ENCODE assay signal across 13 mouse cellular contexts in genomic region chr11:48250678-48251317, GRCm38 (mm10).
DNase-seq lines count a peak whose midpoint lies in the region; ATAC-seq and TF ChIP-seq lines count a peak whose summit lies in the region.
"Had no signal": no experiment of that assay in that cellular context is flagged by ENCODE, and none has a peak within 500 bp of the region (broad histone marks: within the 10 kb centered on the region; RNA-seq: fewer than 3 reads in every experiment).

No protein-coding gene starts in this region.

- no peak overlapping the region for H3K9ac ChIP-seq in heart, embryonic 12.5 days
- H3K9ac ChIP-seq in forebrain, embryonic 14.5 days (ENCODE audit: low read length) = no peak overlapping the region
- no peak overlapping the region for H3K9ac ChIP-seq in midbrain, embryonic 12.5 days (replicated peaks)
- no peak overlapping the region for H3K9ac ChIP-seq in kidney, embryonic 16.5 days (replicated peaks; ENCODE audit: low read length)
- H3K9ac ChIP-seq: lung, embryonic 14.5 days had no signal

- WGBS in heart, embryonic 12.5 days = 75% methylated on average over 4 of the region's 4 CpGs
- 30% methylated on average over 4 of the region's 4 CpGs for WGBS in forebrain, embryonic 14.5 days
- WGBS in midbrain, embryonic 12.5 days = 41% methylated on average over 4 of the region's 4 CpGs
- whole genome bisulfite sequencing in kidney, embryonic 16.5 days = 79% methylated on average over 4 of the region's 4 CpGs

- no peaks in the 10 kb centered on the region for H3K9me3 ChIP-seq in heart, embryonic 12.5 days (replicated peaks)
- no peaks in the 10 kb centered on the region for H3K9me3 ChIP-seq in forebrain, embryonic 14.5 days (replicated peaks; ENCODE audit: control insufficient read depth, low read length)
- H3K9me3 ChIP-seq in midbrain, embryonic 12.5 days = no peaks in the 10 kb centered on the region
- no peaks in the 10 kb centered on the region for H3K9me3 ChIP-seq in kidney, embryonic 16.5 days (ENCODE audit: low read length)

- no peak overlapping the region for H3K27ac ChIP-seq in heart, embryonic 12.5 days (ENCODE audit: poor library complexity, severe bottlenecking)
- no peak overlapping the region for H3K27ac ChIP-seq in forebrain, embryonic 14.5 days (ENCODE audit: low read depth, low read length)
- no peak overlapping the region for H3K27ac ChIP-seq in midbrain, embryonic 12.5 days (replicated peaks)
- no peak overlapping the region for H3K27ac ChIP-seq in kidney, embryonic 16.5 days (ENCODE audit: low read length)

- H3K4me2 ChIP-seq in heart, embryonic 12.5 days = no peak overlapping the region
- H3K4me2 ChIP-seq in forebrain, embryonic 14.5 days (ENCODE audit: low read length) = no peak overlapping the region
- H3K4me2 ChIP-seq in midbrain, embryonic 12.5 days (replicated peaks) = no peak overlapping the region
- no peak overlapping the region for H3K4me2 ChIP-seq in kidney, embryonic 16.5 days (replicated peaks; ENCODE audit: low read depth, low read length)
- H3K4me2 ChIP-seq: lung, embryonic 14.5 days had no signal

- ATAC-seq in heart, embryonic 12.5 days (ENCODE audit: insufficient number of reproducible peaks, low FRiP score) = no peak
- ATAC-seq in forebrain, embryonic 14.5 days = peak; percentile 79
- ATAC-seq in midbrain, embryonic 12.5 days (ENCODE audit: low FRiP score, low read depth) = peak; percentile 70
- ATAC-seq in kidney, embryonic 16.5 days (ENCODE audit: low FRiP score, low TSS enrichment) = no peak
- ATAC-seq: intestine, embryonic 16.5 days had no signal

- TF ChIP-seq POLR2A in brain, embryonic 14.5 days (IDR thresholded peaks at IDR 0.05; ENCODE audit: borderline replicate concordance, extremely low read depth, insufficient read depth, insufficient read length, poor library complexity, severe bottlenecking) = no peak

- no peak overlapping the region for H3K4me3 ChIP-seq in heart, embryonic 12.5 days
- H3K4me3 ChIP-seq in forebrain, embryonic 14.5 days (ENCODE audit: low read depth, low read length) = no peak overlapping the region
- H3K4me3 ChIP-seq in midbrain, embryonic 12.5 days = no peak overlapping the region
- H3K4me3 ChIP-seq in kidney, embryonic 16.5 days (ENCODE audit: low read length) = no peak overlapping the region

- no peak for TF ChIP-seq CTCF in brain, embryonic 14.5 days (IDR thresholded peaks at IDR 0.05; ENCODE audit: borderline replicate concordance, extremely low read depth, insufficient read depth, insufficient read length)

- peak; percentile 21 to 40 for DNase-seq in heart, adult 18-20 months
- DNase-seq in brain, embryonic 14.5 days (ENCODE audit: low read depth) = peak; percentile 69
- peak; percentile 56 for DNase-seq in forebrain, embryonic 14.5 days (ENCODE audit: low spot score)
- DNase-seq in kidney, adult 8-10 months = no peak
- DNase-seq: adrenal gland, postnatal 25 days; liver; lung, embryonic 14.5 days; right cerebral cortex, postnatal 25 days; thymus, adult 18-20 months had no signal

- no peaks in the 10 kb centered on the region for H3K27me3 ChIP-seq in heart, embryonic 12.5 days (replicated peaks)
- no peaks in the 10 kb centered on the region for H3K27me3 ChIP-seq in forebrain, embryonic 14.5 days (replicated peaks; ENCODE audit: control insufficient read depth, insufficient read depth, low read length)
- H3K27me3 ChIP-seq in midbrain, embryonic 12.5 days = no peaks in the 10 kb centered on the region
- no peaks in the 10 kb centered on the region for H3K27me3 ChIP-seq in kidney, embryonic 16.5 days (ENCODE audit: insufficient read depth, low read length)

- peaks cover 4% of the 10 kb centered on the region; the same call in 1 of the 2 replicates for H3K4me1 ChIP-seq in heart, embryonic 12.5 days (replicated peaks)
- 0 out of 2 replicates have a peak, but pooled peaks cover 2% of the 10 kb centered on the region for H3K4me1 ChIP-seq in forebrain, embryonic 14.5 days (ENCODE audit: control insufficient read depth, insufficient read depth, low read length)
- 0 out of 2 replicates have a peak, but pooled peaks cover 5% of the 10 kb centered on the region for H3K4me1 ChIP-seq in midbrain, embryonic 12.5 days
- H3K4me1 ChIP-seq in kidney, embryonic 16.5 days (ENCODE audit: insufficient read depth, low read length) = no peaks in the 10 kb centered on the region

- H3K36me3 ChIP-seq in heart, embryonic 12.5 days = no peaks in the 10 kb centered on the region
- no peaks in the 10 kb centered on the region for H3K36me3 ChIP-seq in forebrain, embryonic 14.5 days (ENCODE audit: control insufficient read depth, insufficient read depth, low read length)
- no peaks in the 10 kb centered on the region for H3K36me3 ChIP-seq in midbrain, embryonic 12.5 days
- no peaks in the 10 kb centered on the region for H3K36me3 ChIP-seq in kidney, embryonic 16.5 days (ENCODE audit: insufficient read depth, low read length)

Comparison
In these comparisons a context has a peak if more than half of its experiments do, and no peak if none do; other contexts are left out.
1. DNase-seq: peak in heart, adult 18-20 months (2 of 2), brain, embryonic 14.5 days (single experiment) and forebrain, embryonic 14.5 days (single experiment); none in kidney, adult 8-10 months (0 of 2).
2. ATAC-seq: peak in forebrain, embryonic 14.5 days (single experiment) and midbrain, embryonic 12.5 days (single experiment); none in heart, embryonic 12.5 days (single experiment) and kidney, embryonic 16.5 days (single experiment).